Mouse (Mus musculus) inflammation-experienced regulatory T-cells, adult 6 months (primary cell): ENCODE data around the gene Tpbgl. TPM values are rescaled to one million over a fixed set of nuclear protein-coding genes. Genes with fewer than 3 reads are reported as not detected.

Experiments
- ATAC-seq: one replicate; pipeline ENCODE4 v1.8.0; 2017
- polyA plus RNA-seq, 3 experiments: library from polyadenylated mRNA; unstranded; fragments of 100-300 nt; shearing (Covaris generic); gene quantifications; one replicate each; pipeline ENCODE4 v1.2.1; 2017

The Tpbgl gene
- polyA plus RNA-seq, 3 experiments from 2014 or later = 0.72 TPM; not detected in 2

DNA sequence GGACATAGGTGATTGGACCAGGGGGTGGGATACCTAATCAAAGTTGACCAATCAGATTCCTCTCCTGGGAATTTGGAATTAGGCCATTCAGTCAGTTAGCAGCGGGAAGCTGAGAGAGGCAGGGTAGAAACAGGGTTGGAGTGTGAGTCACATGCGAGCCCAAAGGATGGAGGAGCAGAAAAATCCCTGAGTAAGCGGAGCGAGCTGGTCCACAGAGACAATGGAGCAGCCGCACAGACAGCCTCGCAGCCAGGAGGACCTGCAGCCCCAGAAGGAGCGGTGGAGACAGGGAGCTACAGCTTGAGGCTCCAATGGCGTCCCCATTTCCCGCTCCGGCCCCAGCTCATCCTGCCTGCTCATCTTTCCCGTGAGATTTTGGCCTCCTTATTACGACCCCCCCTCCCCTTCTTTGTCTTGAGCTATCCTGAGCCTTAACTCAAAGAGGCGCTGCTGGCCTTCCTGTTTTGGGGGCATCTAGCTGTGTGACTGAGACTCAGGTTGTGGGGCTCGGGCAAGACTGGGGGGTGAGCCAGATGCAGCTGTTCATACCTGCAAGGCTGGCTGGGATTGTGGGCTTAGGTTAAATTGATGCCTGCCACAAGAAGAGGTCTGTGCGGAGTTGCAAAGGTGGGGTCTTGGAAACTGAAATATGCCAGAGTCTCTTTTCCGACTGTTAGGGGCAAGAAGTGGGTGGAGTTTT lies 47.3 kb downstream of the Tpbgl start:
- no peak for ATAC-seq

DNA sequence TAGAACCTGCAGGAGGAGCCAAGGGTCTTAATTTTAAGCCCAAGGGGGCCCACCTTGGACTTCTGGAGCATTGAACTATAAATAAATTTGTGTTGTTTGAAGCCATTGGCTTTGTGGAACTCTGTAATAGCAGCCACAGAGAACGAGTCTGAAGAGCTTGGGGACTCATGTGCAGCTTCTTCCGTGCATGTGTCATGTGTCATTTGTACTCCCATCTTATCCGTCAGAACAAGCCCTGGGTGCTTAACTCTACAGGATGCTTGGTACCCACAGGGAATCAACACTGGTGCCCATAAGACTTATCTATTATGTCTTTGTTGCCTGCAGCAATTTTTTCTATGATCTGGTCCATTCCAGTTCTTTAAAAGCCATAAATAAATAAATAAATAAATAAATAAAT lies 48.7 kb downstream of the Tpbgl start:
- ATAC-seq = no peak

Other genes with a start within 250 kb of the Tpbgl start
- 10 to 100 TPM; 15.1 to 29.0 (median 17.5) TPM for gene Gdpd5, start 245.7 kb downstream of the Tpbgl start, polyA plus RNA-seq
- under 1 TPM in 1 of 3 experiments, not detected in 2; 0.52 TPM for gene Klhl35, start 161.1 kb downstream of the Tpbgl start, polyA plus RNA-seq
- 1,000 to 10,000 TPM; 2,539 to 3,992 (median 2,708) TPM for gene Rps3, start 143.4 kb downstream of the Tpbgl start, polyA plus RNA-seq
- 10 to 100 TPM in 2 of 3 experiments, 1 to 10 TPM in 1; 6.1 to 11.1 (median 10.6) TPM for gene Arrb1, start 91.6 kb downstream of the Tpbgl start, polyA plus RNA-seq
- not detected for gene Slco2b1, start 84.2 kb upstream of the Tpbgl start, polyA plus RNA-seq
- not detected for gene Olfr520, start 103.2 kb upstream of the Tpbgl start, polyA plus RNA-seq
- gene Olfr521, start 136.4 kb upstream of the Tpbgl start, polyA plus RNA-seq = not detected
- 10 to 100 TPM; 27.1 to 30.3 (median 28.6) TPM for gene Neu3, start 201.3 kb upstream of the Tpbgl start, polyA plus RNA-seq
- not detected for gene Xrra1, start 232.0 kb upstream of the Tpbgl start, polyA plus RNA-seq
- gene Spcs2, start 236.4 kb upstream of the Tpbgl start, polyA plus RNA-seq = 100 to 1,000 TPM; 456 to 534 (median 479) TPM